In the genomic region with DNA sequence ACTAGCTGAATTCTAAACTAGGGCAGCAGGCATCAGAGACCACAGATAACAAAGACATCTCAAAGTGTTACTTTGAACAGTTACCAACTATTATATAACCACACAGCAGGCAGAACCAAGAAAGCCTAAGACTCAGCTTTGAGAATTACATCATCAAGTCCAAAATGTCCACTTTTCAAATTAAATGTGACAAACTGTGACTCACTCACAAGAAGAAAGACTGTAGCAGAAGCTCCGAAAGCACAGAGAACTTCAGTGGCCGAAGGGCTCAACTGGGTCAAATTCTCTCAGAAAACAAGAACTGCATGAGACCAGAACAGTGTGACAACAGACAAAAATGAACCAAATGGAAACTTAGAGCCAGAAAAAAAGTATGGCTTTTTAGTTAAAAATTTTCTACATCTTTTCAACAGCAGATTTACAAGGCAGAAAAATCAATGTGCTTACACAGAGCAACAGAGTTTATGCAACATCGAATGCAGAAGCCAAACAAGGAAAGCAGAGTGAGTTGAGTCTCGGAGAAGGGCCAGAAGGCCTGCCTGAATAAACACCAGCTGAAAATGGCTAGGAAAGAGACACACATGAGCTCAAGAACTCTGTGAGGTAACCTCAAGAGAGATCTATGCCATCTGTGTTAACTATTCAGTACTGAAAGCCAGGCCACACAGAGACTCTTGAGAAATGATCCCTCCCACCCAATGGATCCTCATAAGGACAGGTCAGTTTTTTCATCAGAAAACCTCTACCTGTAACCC, we compare ENCODE assay signal across 14 mouse cellular contexts. TPM values are rescaled to one million over a fixed set of nuclear protein-coding genes. Genes with fewer than 3 reads are reported as not detected.
A peak's percentile ranks its signal among the peaks of the same experiment; 100 is the strongest.
DNase-seq lines count a peak whose midpoint lies in the region; ATAC-seq and TF ChIP-seq lines count a peak whose summit lies in the region.
"Had no signal": no experiment of that assay in that cellular context is flagged by ENCODE, and none has a peak within 500 bp of the region (broad histone marks: within the 10 kb centered on the region; RNA-seq: fewer than 3 reads in every experiment).

No protein-coding gene starts in this region.

- H3K36me3 ChIP-seq in kidney, embryonic 16.5 days (ENCODE audit: insufficient read depth, low read length): peaks cover 19% of the 10 kb centered on the region; the same call in 1 of the 2 replicates

- H3K9ac ChIP-seq in kidney, embryonic 16.5 days (replicated peaks; ENCODE audit: low read length): no peak overlapping the region
- H3K9ac ChIP-seq: heart, embryonic 12.5 days; neural tube, embryonic 15.5 days had no signal

- no peak for TF ChIP-seq POLR2A in lung, adult 2 months (IDR thresholded peaks at IDR 0.05; ENCODE audit: borderline replicate concordance, extremely low read depth, low read depth, low read length)

- H3K27me3 ChIP-seq in kidney, embryonic 16.5 days (ENCODE audit: insufficient read depth, low read length): no peaks in the 10 kb centered on the region
- H3K27me3 ChIP-seq: heart, embryonic 12.5 days; neural tube, embryonic 15.5 days had no signal

- no peak for TF ChIP-seq CTCF in lung, adult 2 months (IDR thresholded peaks at IDR 0.05; ENCODE audit: insufficient read depth, low read length)

- ATAC-seq in kidney, embryonic 16.5 days (ENCODE audit: low FRiP score, low TSS enrichment): no peak
- ATAC-seq: forebrain, embryonic 16.5 days had no signal

- no peak overlapping the region for H3K27ac ChIP-seq in kidney, embryonic 16.5 days (ENCODE audit: low read length)
- H3K27ac ChIP-seq: neural tube, embryonic 15.5 days had no signal

- no peak overlapping the region for H3K4me3 ChIP-seq in kidney, embryonic 16.5 days (ENCODE audit: low read length)
- H3K4me3 ChIP-seq in lung, adult 2 months (replicated peaks; ENCODE audit: extremely low read depth, low read depth, low read length): no peak overlapping the region
- H3K4me3 ChIP-seq: heart, embryonic 12.5 days; neural tube, embryonic 15.5 days had no signal

- peaks cover 4% of the 10 kb centered on the region; the same call in 1 of the 2 replicates for H3K9me3 ChIP-seq in kidney, embryonic 16.5 days (ENCODE audit: low read length)
- H3K9me3 ChIP-seq: heart, embryonic 12.5 days; neural tube, embryonic 15.5 days had no signal

- H3K4me1 ChIP-seq in kidney, embryonic 16.5 days (ENCODE audit: insufficient read depth, low read length): no peaks in the 10 kb centered on the region
- no peaks in the 10 kb centered on the region for H3K4me1 ChIP-seq in lung, adult 2 months (ENCODE audit: control insufficient read depth, insufficient read depth, low read length)
- H3K4me1 ChIP-seq: neural tube, embryonic 15.5 days had no signal

- 88% methylated on average over 4 of the region's 4 CpGs for WGBS in kidney, embryonic 16.5 days
- WGBS in lung, adult 2 months: 77% methylated on average over 4 of the region's 4 CpGs

- peak; percentile 16 for DNase-seq in cerebellum, adult 9-11 months
- DNase-seq in cerebellum, postnatal 36 days: no peak
- DNase-seq in kidney, adult 9 months: peak; percentile 57
- peak; percentile 39 for DNase-seq in lung, postnatal 10 days
- DNase-seq in lung, adult 2 months: no peak
- DNase-seq in skeletal muscle tissue, adult 2 months (ENCODE audit: low read depth, low spot score): peak; percentile 48
- DNase-seq in thymus, postnatal 0 days (ENCODE audit: low spot score): no peak
- DNase-seq: kidney, postnatal 10 days; right cerebral cortex, postnatal 25 days; thymus, adult 18-20 months had no signal

- no peak overlapping the region for H3K4me2 ChIP-seq in kidney, embryonic 16.5 days (replicated peaks; ENCODE audit: low read depth, low read length)
- H3K4me2 ChIP-seq: heart, embryonic 12.5 days; neural tube, embryonic 15.5 days had no signal

RNA-seq across cellular contexts. Expression of a gene that starts 31.9 kb away (rescaled TPM):
- 32.9 and 33.1 TPM in 2 replicates for polyA plus RNA-seq in kidney, embryonic 16.5 days (2015; fragmentation: Nextera tagmentation; extraction: Ambion mirVana)
- 20.6 and 29.5 TPM in 2 replicates for polyA plus RNA-seq in lung, adult 2 months (2012; rRNA removed)
- 26.8 and 29.2 TPM in 2 replicates for polyA plus RNA-seq in thymus, postnatal 0 days (2015; fragmentation: Nextera tagmentation; extraction: Ambion mirVana)

RNA-seq across cellular contexts. Expression of a gene that starts 53.2 kb away (rescaled TPM):
- 167 and 174 TPM in 2 replicates for polyA plus RNA-seq in kidney, embryonic 16.5 days (2015; fragmentation: Nextera tagmentation; extraction: Ambion mirVana)
- 47.9 and 54.1 TPM in 2 replicates for polyA plus RNA-seq in lung, adult 2 months (2012; rRNA removed)
- 82.7 and 87.1 TPM in 2 replicates for polyA plus RNA-seq in thymus, postnatal 0 days (2015; fragmentation: Nextera tagmentation; extraction: Ambion mirVana)

Comparison
In these comparisons a context has a peak if more than half of its experiments do, and no peak if none do; other contexts are left out.
1. DNase-seq: peak in cerebellum, adult 9-11 months (single experiment), kidney, adult 9 months (single experiment), lung, postnatal 10 days (single experiment) and skeletal muscle tissue, adult 2 months (single experiment); none in cerebellum, postnatal 36 days (0 of 2), lung, adult 2 months (single experiment) and thymus, postnatal 0 days (single experiment).